In genomic region chr2:166952151-166952550, GRCm38 (mm10) we compare ENCODE assay signal across 25 mouse cellular contexts. TPM values are rescaled to one million over a fixed set of nuclear protein-coding genes. Genes with fewer than 3 reads are reported as not detected.
A peak's percentile ranks its signal among the peaks of the same experiment; 100 is the strongest.
DNase-seq lines count a peak whose midpoint lies in the region; ATAC-seq and TF ChIP-seq lines count a peak whose summit lies in the region.
"Had no signal": no experiment of that assay in that cellular context is flagged by ENCODE, and none has a peak within 500 bp of the region (broad histone marks: within the 10 kb centered on the region; RNA-seq: fewer than 3 reads in every experiment).

No protein-coding gene starts in this region.

- peak; percentile 89 for DNase-seq in heart, adult 11 months
- peak; percentile 60 for DNase-seq in kidney, adult 2 months
- DNase-seq in kidney, adult 11 months, result no peak
- no peak for DNase-seq in layer of hippocampus, adult 2 months (ENCODE audit: low spot score in 2 of 2)
- DNase-seq in layer of hippocampus, postnatal 36 days, result no peak
- DNase-seq: adrenal gland, adult 2 months; adrenal gland, postnatal 14 days; B cell, adult 2 months; cerebellum, adult 11 months; cerebellum, adult 2 months; cerebellum, adult 9-11 months; cerebellum, postnatal 25 days; gastrocnemius, postnatal 10 days; gastrocnemius, postnatal 36 days; heart, adult 18-20 months; heart, postnatal 14 days; heart, postnatal 4 days had no signal

- TF ChIP-seq POLR2A in kidney, adult 2 months (IDR thresholded peaks at IDR 0.05; ENCODE audit: low read depth, low read length), result no peak
- TF ChIP-seq POLR2A in ES-Bruce4 (IDR thresholded peaks at IDR 0.05; ENCODE audit: insufficient read depth, low read length), result no peak

- H3K27me3 ChIP-seq in heart, embryonic 12.5 days (replicated peaks), result no peaks in the 10 kb centered on the region
- H3K27me3 ChIP-seq in kidney, adult 2 months (replicated peaks; ENCODE audit: control insufficient read depth, insufficient read depth, low read length), result no peaks in the 10 kb centered on the region
- H3K27me3 ChIP-seq in ES-Bruce4 (ENCODE audit: control insufficient read depth, insufficient read depth, low read length, poor library complexity, severe bottlenecking), result no peaks in the 10 kb centered on the region
- H3K27me3 ChIP-seq: CH12.LX; forebrain, embryonic 13.5 days; heart, embryonic 13.5 days had no signal

- H3K9ac ChIP-seq in heart, embryonic 12.5 days, result no peak overlapping the region
- H3K9ac ChIP-seq in ES-Bruce4 (ENCODE audit: low read depth, poor library complexity, severe bottlenecking), result no peak overlapping the region
- H3K9ac ChIP-seq: forebrain, embryonic 13.5 days; heart, embryonic 13.5 days; hindbrain, embryonic 14.5 days had no signal

- no peak for ATAC-seq in heart, embryonic 12.5 days (ENCODE audit: insufficient number of reproducible peaks, low FRiP score)
- ATAC-seq: forebrain, embryonic 13.5 days; hindbrain, postnatal 0 days had no signal

- peaks cover 92% of the 10 kb centered on the region for H3K36me3 ChIP-seq in heart, embryonic 12.5 days
- H3K36me3 ChIP-seq in kidney, adult 2 months (ENCODE audit: control insufficient read depth, insufficient read depth, low read length), result peaks cover 6% of the 10 kb centered on the region
- H3K36me3 ChIP-seq in ES-Bruce4 (ENCODE audit: control insufficient read depth, insufficient read depth, low read length, poor library complexity, severe bottlenecking), result peaks cover 46% of the 10 kb centered on the region

- WGBS in heart, embryonic 12.5 days, result 72% methylated on average over 6 of the region's 6 CpGs
- WGBS in kidney, adult 2 months, result 65% methylated on average over 6 of the region's 6 CpGs

- no peak for TF ChIP-seq CTCF in kidney, adult 2 months (conservative IDR thresholded peaks at IDR 0.05; ENCODE audit: insufficient read depth, insufficient read length, low read depth, low read length)
- TF ChIP-seq CTCF in layer of hippocampus, adult 2 months (conservative IDR thresholded peaks at IDR 0.05), result no peak
- TF ChIP-seq CTCF in ES-Bruce4 (IDR thresholded peaks at IDR 0.05; ENCODE audit: low read depth, low read length), result no peak

- TF ChIP-seq EP300 in ES-Bruce4 (IDR thresholded peaks at IDR 0.05; ENCODE audit: insufficient read depth, low read depth, low read length), result no peak

- H3K4me2 ChIP-seq in heart, embryonic 12.5 days, result no peak overlapping the region
- H3K4me2 ChIP-seq: forebrain, embryonic 13.5 days; heart, embryonic 13.5 days; hindbrain, embryonic 14.5 days had no signal

- H3K4me3 ChIP-seq in heart, embryonic 12.5 days, result no peak overlapping the region
- H3K4me3 ChIP-seq in kidney, adult 2 months (ENCODE audit: insufficient read depth, low read depth, low read length), result no peak overlapping the region
- no peak overlapping the region for H3K4me3 ChIP-seq in layer of hippocampus, adult 2 months
- no peak overlapping the region for H3K4me3 ChIP-seq in ES-Bruce4 (ENCODE audit: low read depth, low read length)
- H3K4me3 ChIP-seq: forebrain, embryonic 10.5 days; forebrain, embryonic 13.5 days; heart, embryonic 13.5 days had no signal

- H3K9me3 ChIP-seq in heart, embryonic 12.5 days (replicated peaks), result no peaks in the 10 kb centered on the region
- no peaks in the 10 kb centered on the region for H3K9me3 ChIP-seq in ES-Bruce4 (replicated peaks; ENCODE audit: control insufficient read depth, insufficient read depth, low read length, poor library complexity, severe bottlenecking)
- H3K9me3 ChIP-seq: forebrain, embryonic 10.5 days; forebrain, embryonic 13.5 days; heart, embryonic 13.5 days had no signal

- H3K4me1 ChIP-seq in heart, embryonic 12.5 days (replicated peaks), result peaks cover 16% of the 10 kb centered on the region
- no peaks in the 10 kb centered on the region for H3K4me1 ChIP-seq in kidney, adult 2 months (ENCODE audit: control insufficient read depth, insufficient read depth, low read length)
- no peaks in the 10 kb centered on the region for H3K4me1 ChIP-seq in ES-Bruce4 (ENCODE audit: control insufficient read depth, insufficient read depth, low read length)
- H3K4me1 ChIP-seq: forebrain, embryonic 10.5 days had no signal

- H3K27ac ChIP-seq in heart, embryonic 12.5 days (ENCODE audit: poor library complexity, severe bottlenecking), result no peak overlapping the region
- no peak overlapping the region for H3K27ac ChIP-seq in kidney, adult 2 months (ENCODE audit: insufficient read depth, low read depth, low read length)
- peak overlapping the region; percentile 24; the same call in 1 of the 2 replicates for H3K27ac ChIP-seq in layer of hippocampus, adult 2 months
- H3K27ac ChIP-seq in ES-Bruce4 (ENCODE audit: insufficient read depth, low read length), result peak overlapping the region; percentile 35; the same call in 1 of the 2 replicates
- H3K27ac ChIP-seq: forebrain, embryonic 10.5 days; forebrain, embryonic 13.5 days; heart, embryonic 13.5 days; hindbrain, embryonic 14.5 days; hindbrain, postnatal 0 days had no signal

RNA-seq across cellular contexts. Expression of gene Stau1, which starts 43.9 kb away (rescaled TPM):
- 69.6 and 71.8 TPM in 2 replicates for polyA plus RNA-seq in heart, embryonic 12.5 days (2016; fragmentation: Nextera tagmentation; extraction: Ambion mirVana)
- 25.7 and 34.2 TPM in 2 replicates for polyA plus RNA-seq in kidney, adult 2 months (2012; rRNA removed)
- 10 to 100 TPM; 64.3 to 66.4 TPM for total RNA-seq in layer of hippocampus, adult 2 months (2021)
- total RNA-seq in layer of hippocampus, postnatal 36 days (2021), result 10 to 100 TPM; 59.0 to 67.2 TPM
- polyA plus RNA-seq in ES-Bruce4 (2011; ENCODE audit: insufficient read depth, insufficient read length, low read depth, missing spikeins), result 50.1 and 55.4 TPM in 2 replicates

RNA-seq across cellular contexts. Expression of gene Cse1l, which starts 46.3 kb away (rescaled TPM):
- 123 and 131 TPM in 2 replicates for polyA plus RNA-seq in heart, embryonic 12.5 days (2016; fragmentation: Nextera tagmentation; extraction: Ambion mirVana)
- polyA plus RNA-seq in kidney, adult 2 months (2012; rRNA removed), result 15.8 TPM in 2 replicates
- total RNA-seq in layer of hippocampus, adult 2 months (2021), result 10 to 100 TPM; 48.7 to 51.4 TPM
- total RNA-seq in layer of hippocampus, postnatal 36 days (2021), result 10 to 100 TPM; 53.1 to 54.8 TPM
- polyA plus RNA-seq in ES-Bruce4 (2011; ENCODE audit: insufficient read depth, insufficient read length, low read depth, missing spikeins), result 273 and 298 TPM in 2 replicates

Comparison
In these comparisons a context has a peak if more than half of its experiments do, and no peak if none do; other contexts are left out.
1. DNase-seq: peak in heart, adult 11 months (single experiment) and kidney, adult 2 months (single experiment); none in kidney, adult 11 months (single experiment), layer of hippocampus, adult 2 months (0 of 2) and layer of hippocampus, postnatal 36 days (0 of 2).
2. H3K27ac ChIP-seq: peak in layer of hippocampus, adult 2 months (single experiment) and ES-Bruce4 (single experiment); none in heart, embryonic 12.5 days (single experiment) and kidney, adult 2 months (single experiment).